Mouse (Mus musculus): ENCODE results near the gene Anln.

- TF ChIP-seq CTCF (IDR thresholded peaks at IDR 0.05; ENCODE audit: low read depth, low read length) (no peak), POLR2A (IDR thresholded peaks at IDR 0.05; ENCODE audit: extremely low read depth, insufficient read depth, low read length) (no peak)
These were observed 39.9 kb upstream of the Anln start for GRCm38 (mm10) chr9:22428666-22429410.
